Mouse (Mus musculus) limb, embryonic 15.5 days (tissue): ENCODE results near the gene Cacna2d4. TPM values are rescaled to one million over a fixed set of nuclear protein-coding genes. Genes with fewer than 3 reads are reported as not detected.

ENCODE experiments used
- ATAC-seq: fragments of 200-750 bp; cut with Nextera tagmentation; 2 replicates; pipeline ENCODE4 v1.8.0; 2017; ENCODE audit warnings: low read depth, moderate TSS enrichment; ENCODE audit not compliant: insufficient number of reproducible peaks, low FRiP score, low TSS enrichment
- H3K27ac ChIP-seq: fragments of 300-500 bp; sonication (generic); 2 replicates; pipeline ENCODE4 v1.5.1; 2015; ENCODE audit warnings: moderate library complexity, mild to moderate bottlenecking, inconsistent platforms
- H3K27me3 ChIP-seq: fragments of 300-500 bp; sonication (generic); 2 replicates; pipeline ENCODE4 v1.6.1; 2015; ENCODE audit warnings: inconsistent platforms
- H3K36me3 ChIP-seq: fragments of 300-500 bp; sonication (generic); 2 replicates; pipeline ENCODE4 v1.6.1; 2015; ENCODE audit warnings: inconsistent platforms
- H3K4me1 ChIP-seq: fragments of 300-500 bp; sonication (generic); 2 replicates; pipeline ENCODE4 v1.6.1; 2015; ENCODE audit warnings: inconsistent platforms
- H3K4me2 ChIP-seq: fragments of 300-500 bp; sonication (generic); 2 replicates; pipeline ENCODE4 v1.6.1; 2015; ENCODE audit warnings: mild to moderate bottlenecking, inconsistent platforms
- H3K4me3 ChIP-seq: fragments of 300-500 bp; sonication (generic); 2 replicates; pipeline ENCODE4 v1.5.1; 2015; ENCODE audit warnings: mild to moderate bottlenecking, inconsistent platforms
- H3K9ac ChIP-seq: fragments of 300-500 bp; sonication (generic); 2 replicates; pipeline ENCODE4 v1.6.1; 2015; ENCODE audit warnings: inconsistent platforms
- H3K9me3 ChIP-seq: fragments of 300-500 bp; sonication (generic); 2 replicates; pipeline ENCODE4 v1.6.1; 2016; ENCODE audit warnings: inconsistent platforms
- WGBS: fragments of 180-500 bp; shearing (Covaris S2); methylation state at CpG from one replicate; pipeline ENCODE4 v1.1.7; 2015; 5-methylcytosine and 5-hydroxymethylcytosine counted together
- polyA plus RNA-seq: library from polyadenylated mRNA; unstranded; fragments of >200 nt; fragmentation: Nextera tagmentation; extraction: Ambion mirVana; gene quantifications from 2 replicates; pipeline ENCODE4 v1.2.1, GENCODE M21; 2015

The Cacna2d4 gene
- polyA plus RNA-seq, 1 experiment from 2014 or later = 0.03 TPM

- ATAC-seq = no peak
- H3K4me1 ChIP-seq = no peaks in the 10 kb centered on the region
- H3K4me2 ChIP-seq = no peak overlapping the region
- no peak overlapping the region for H3K27ac ChIP-seq
- H3K27me3 ChIP-seq = no peaks in the 10 kb centered on the region
- H3K9me3 ChIP-seq = no peaks in the 10 kb centered on the region
- no peaks in the 10 kb centered on the region for H3K36me3 ChIP-seq
- H3K9ac ChIP-seq = no peak overlapping the region
- WGBS = 40% methylated on average over 7 of the region's 7 CpGs
- H3K4me3 ChIP-seq = no peak overlapping the region
These were observed 78.6 kb downstream of the Cacna2d4 start for GRCm38 (mm10) chr6:119314751-119315476.

- H3K9me3 ChIP-seq = no peaks in the 10 kb centered on the region
- H3K27ac ChIP-seq = no peak overlapping the region
- H3K27me3 ChIP-seq = peaks cover 6% of the 10 kb centered on the region; the same call in 1 of the 2 replicates
- ATAC-seq = no peak
- no peak overlapping the region for H3K4me2 ChIP-seq
- no peaks in the 10 kb centered on the region for H3K4me1 ChIP-seq
- H3K36me3 ChIP-seq = no peaks in the 10 kb centered on the region
- 79% methylated on average over 9 of the region's 9 CpGs for WGBS
- H3K9ac ChIP-seq = no peak overlapping the region
- no peak overlapping the region for H3K4me3 ChIP-seq
These were observed 82.4 kb downstream of the Cacna2d4 start for GRCm38 (mm10) chr6:119318732-119319131.

GRCm38 (mm10) chr6:119319358-119319757 lies 83.0 kb downstream of the Cacna2d4 start:
- no peaks in the 10 kb centered on the region for H3K36me3 ChIP-seq
- no peak overlapping the region for H3K27ac ChIP-seq
- no peak overlapping the region for H3K4me3 ChIP-seq
- no peaks in the 10 kb centered on the region for H3K4me1 ChIP-seq
- H3K9ac ChIP-seq = no peak overlapping the region
- 74% methylated on average over 2 of the region's 2 CpGs for WGBS
- peaks cover 11% of the 10 kb centered on the region for H3K27me3 ChIP-seq
- no peak overlapping the region for H3K4me2 ChIP-seq
- ATAC-seq = no peak
- H3K9me3 ChIP-seq = no peaks in the 10 kb centered on the region

- Histone ChIP-seq H3K36me3 (no peaks in the 10 kb centered on the region), H3K4me3 (no peak overlapping the region), H3K4me2 (no peak overlapping the region), H3K9me3 (no peaks in the 10 kb centered on the region), H3K9ac (no peak overlapping the region), H3K4me1 (0 out of 2 replicates have a peak, but pooled peaks cover 2% of the 10 kb centered on the region), H3K27ac (no peak overlapping the region), H3K27me3 (peaks cover 16% of the 10 kb centered on the region)
- 21% methylated on average over 16 of the region's 16 CpGs for WGBS
- ATAC-seq = no peak
These were observed 84.2 kb downstream of the Cacna2d4 start for GRCm38 (mm10) chr6:119320481-119320880.

- 68% methylated on average over 7 of the region's 7 CpGs for WGBS
- Histone ChIP-seq H3K9ac (no peak overlapping the region), H3K4me2 (no peak overlapping the region), H3K4me3 (no peak overlapping the region), H3K27ac (no peak overlapping the region), H3K36me3 (no peaks in the 10 kb centered on the region), H3K27me3 (peaks cover 28% of the 10 kb centered on the region), H3K4me1 (0 out of 2 replicates have a peak, but pooled peaks cover 2% of the 10 kb centered on the region), H3K9me3 (no peaks in the 10 kb centered on the region)
- no peak for ATAC-seq
These were observed 85.4 kb downstream of the Cacna2d4 start for GRCm38 (mm10) chr6:119321752-119322151.

GRCm38 (mm10) chr6:119324776-119325175 lies 88.5 kb downstream of the Cacna2d4 start:
- WGBS = 52% methylated on average over 10 of the region's 10 CpGs
- ATAC-seq = no peak
- Histone ChIP-seq H3K27me3 (peaks cover 58% of the 10 kb centered on the region), H3K9me3 (no peaks in the 10 kb centered on the region), H3K4me2 (no peak overlapping the region), H3K4me3 (no peak overlapping the region), H3K9ac (no peak overlapping the region), H3K27ac (no peak overlapping the region), H3K36me3 (no peaks in the 10 kb centered on the region), H3K4me1 (peaks cover 14% of the 10 kb centered on the region)

GRCm38 (mm10) chr6:119325978-119326377 lies 89.7 kb downstream of the Cacna2d4 start:
- Histone ChIP-seq H3K9me3 (no peaks in the 10 kb centered on the region), H3K27me3 (peaks cover 66% of the 10 kb centered on the region), H3K4me3 (no peak overlapping the region), H3K4me1 (peaks cover 19% of the 10 kb centered on the region), H3K4me2 (no peak overlapping the region), H3K36me3 (no peaks in the 10 kb centered on the region), H3K9ac (no peak overlapping the region), H3K27ac (no peak overlapping the region)
- ATAC-seq = no peak
- WGBS = 66% methylated on average over 6 of the region's 6 CpGs

- H3K36me3 ChIP-seq = no peaks in the 10 kb centered on the region
- H3K4me2 ChIP-seq = no peak overlapping the region
- ATAC-seq = no peak
- H3K27ac ChIP-seq = no peak overlapping the region
- no peak overlapping the region for H3K4me3 ChIP-seq
- 31% methylated on average over 6 of the region's 7 CpGs for WGBS
- H3K27me3 ChIP-seq = peaks cover 70% of the 10 kb centered on the region
- H3K9ac ChIP-seq = no peak overlapping the region
- peaks cover 19% of the 10 kb centered on the region for H3K4me1 ChIP-seq
- no peaks in the 10 kb centered on the region for H3K9me3 ChIP-seq
These were observed 90.2 kb downstream of the Cacna2d4 start for GRCm38 (mm10) chr6:119326541-119326940.

- Histone ChIP-seq H3K36me3 (no peaks in the 10 kb centered on the region), H3K4me3 (no peak overlapping the region), H3K4me2 (no peak overlapping the region), H3K27ac (no peak overlapping the region), H3K9me3 (no peaks in the 10 kb centered on the region), H3K27me3 (peaks cover 86% of the 10 kb centered on the region), H3K4me1 (peaks cover 19% of the 10 kb centered on the region), H3K9ac (no peak overlapping the region)
- ATAC-seq = no peak
- 14% methylated on average over 11 of the region's 11 CpGs for WGBS
These were observed 92.3 kb downstream of the Cacna2d4 start for GRCm38 (mm10) chr6:119328521-119329115.

GRCm38 (mm10) chr6:119329215-119329714 lies 92.9 kb downstream of the Cacna2d4 start:
- H3K4me2 ChIP-seq = no peak overlapping the region
- no peak overlapping the region for H3K4me3 ChIP-seq
- H3K36me3 ChIP-seq = no peaks in the 10 kb centered on the region
- no peak for ATAC-seq
- H3K4me1 ChIP-seq = peaks cover 19% of the 10 kb centered on the region
- H3K27me3 ChIP-seq = peaks cover 82% of the 10 kb centered on the region
- WGBS = 3% methylated on average over 8 of the region's 8 CpGs
- H3K9me3 ChIP-seq = no peaks in the 10 kb centered on the region
- no peak overlapping the region for H3K9ac ChIP-seq
- no peak overlapping the region for H3K27ac ChIP-seq

- no peak overlapping the region for H3K9ac ChIP-seq
- H3K4me1 ChIP-seq = peaks cover 18% of the 10 kb centered on the region
- H3K4me2 ChIP-seq = no peak overlapping the region
- no peak overlapping the region for H3K27ac ChIP-seq
- ATAC-seq = no peak
- H3K9me3 ChIP-seq = no peaks in the 10 kb centered on the region
- peaks cover 79% of the 10 kb centered on the region for H3K27me3 ChIP-seq
- 12% methylated on average over 6 of the region's 6 CpGs for WGBS
- H3K4me3 ChIP-seq = no peak overlapping the region
- H3K36me3 ChIP-seq = no peaks in the 10 kb centered on the region
These were observed 93.6 kb downstream of the Cacna2d4 start for GRCm38 (mm10) chr6:119329936-119330335.

GRCm38 (mm10) chr6:119330506-119330905 lies 94.2 kb downstream of the Cacna2d4 start, which contains the start of gene Lrtm2:
TSS of gene Lrtm2 (minus strand) at chr6:119330766.
- H3K4me2 ChIP-seq = peak within 1 kb of the TSS; percentile 41
- H3K9me3 ChIP-seq = no peaks in the 10 kb centered on the region
- H3K36me3 ChIP-seq = no peaks in the 10 kb centered on the region
- WGBS = under 1% methylated on average over 31 of the region's 31 CpGs
- no peak within 1 kb of the TSS for H3K9ac ChIP-seq
- peaks cover 76% of the 10 kb centered on the region for H3K27me3 ChIP-seq
- peaks cover 17% of the 10 kb centered on the region for H3K4me1 ChIP-seq
- ATAC-seq = no peak
- no peak within 1 kb of the TSS for H3K27ac ChIP-seq
- peak within 1 kb of the TSS; percentile 27 for H3K4me3 ChIP-seq
